Mouse (Mus musculus) E14TG2a.4 (cell line): ENCODE measurements around the gene Magee1.

Experiments used
- CTCF ChIP-seq: conservative IDR thresholded peaks from 2 replicates; pipeline ENCODE4 v1.5.1; 2014; ENCODE audit warnings: low read length
- NANOG ChIP-seq: IDR thresholded peaks from 2 replicates; pipeline ENCODE4 v1.6.1; 2014; ENCODE audit warnings: borderline replicate concordance, low read length, mixed read lengths

- TF ChIP-seq CTCF (no peak), NANOG (no peak)
Measured at GRCm38 (mm10) chrX:105167217-105167616, 47.0 kb downstream of the Magee1 start.
